Mouse (Mus musculus) ES-Bruce4 (cell line): ENCODE results near the gene Erg.

ENCODE experiments used
- CTCF ChIP-seq: IDR thresholded peaks from one replicate; pipeline ENCODE4 v1.8.1; 2011; ENCODE audit warnings: low read depth, low read length
- EP300 ChIP-seq: IDR thresholded peaks from 2 replicates; pipeline ENCODE4 v1.6.1; 2011; ENCODE audit warnings: low read depth, low read length; ENCODE audit not compliant: insufficient read depth
- POLR2A ChIP-seq: IDR thresholded peaks from one replicate; pipeline ENCODE4 v1.8.1; 2011; ENCODE audit warnings: low read length; ENCODE audit not compliant: insufficient read depth

DNA sequence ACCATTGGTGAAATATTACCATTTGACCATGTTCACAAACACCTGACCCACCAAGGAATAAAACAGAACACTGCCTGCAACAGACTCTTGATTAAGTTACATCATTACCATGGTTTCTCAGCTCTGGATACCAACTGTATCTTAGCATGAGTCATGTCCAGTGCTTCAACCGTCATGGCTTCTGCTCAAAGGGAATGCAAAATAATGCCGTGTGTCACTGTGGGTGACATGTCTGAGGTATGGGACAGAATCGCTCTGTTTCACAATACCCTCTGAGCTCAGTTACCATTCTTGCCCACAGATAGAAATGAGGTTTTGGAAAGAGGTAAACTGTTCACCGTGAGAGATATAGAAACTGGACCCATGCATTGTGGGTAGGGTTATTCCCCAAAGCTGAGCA is 170.5 kb downstream of the Erg start:
- no peak for TF ChIP-seq POLR2A
- TF ChIP-seq CTCF: no peak
- TF ChIP-seq EP300: no peak
